Mouse (Mus musculus) stomach, postnatal 0 days (tissue): Measurements from ENCODE around the gene Oasl2.

Experiments used
- CTCF ChIP-seq: IDR thresholded peaks from 2 replicates; pipeline ENCODE4 v1.5.1; 2016; ENCODE audit warnings: antibody characterized with exemption, low read depth, mild to moderate bottlenecking, moderate library complexity
- EP300 ChIP-seq: optimal IDR thresholded peaks from 2 replicates; pipeline ENCODE3; 2016; ENCODE audit warnings: antibody characterized with exemption

DNA sequence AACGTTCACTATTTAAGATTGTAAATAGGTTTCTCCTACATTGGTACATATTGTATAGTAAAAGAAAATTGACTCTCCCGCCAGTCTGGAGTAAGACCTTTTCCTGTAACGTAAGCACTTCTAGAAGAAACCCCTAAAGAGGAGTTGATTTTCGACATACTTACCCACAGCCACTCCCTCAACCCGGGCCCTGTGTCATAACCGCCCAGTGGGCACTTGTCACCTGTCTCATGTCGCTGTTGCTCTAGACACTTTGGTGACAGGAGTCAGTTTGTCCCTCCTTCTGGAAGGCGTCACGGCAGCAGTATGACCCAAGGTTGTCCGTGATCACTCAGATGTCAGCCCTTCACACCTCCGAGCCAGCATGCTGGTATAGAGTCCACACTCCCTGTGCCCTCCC is 13.7 kb upstream of the Oasl2 start:
- TF ChIP-seq CTCF (no peak), EP300 (no peak)
